Mouse (Mus musculus) brain, embryonic 14.5 days (tissue): ENCODE results near the gene Zscan2.

Experiments
- CTCF ChIP-seq: fragments of 200-500 bp; IDR thresholded peaks from 2 replicates; pipeline ENCODE4 v1.5.1; 2012; ENCODE audit warnings: inconsistent platforms, mild to moderate bottlenecking, moderate library complexity, borderline replicate concordance; ENCODE audit not compliant: insufficient read depth, insufficient read length; ENCODE audit errors: extremely low read depth
- POLR2A ChIP-seq: fragments of 200-500 bp; IDR thresholded peaks from 2 replicates; pipeline ENCODE4 v1.6.1; 2012; ENCODE audit warnings: mild to moderate bottlenecking, inconsistent platforms, borderline replicate concordance; ENCODE audit not compliant: poor library complexity, insufficient read depth, insufficient read length, severe bottlenecking; ENCODE audit errors: extremely low read depth

DNA sequence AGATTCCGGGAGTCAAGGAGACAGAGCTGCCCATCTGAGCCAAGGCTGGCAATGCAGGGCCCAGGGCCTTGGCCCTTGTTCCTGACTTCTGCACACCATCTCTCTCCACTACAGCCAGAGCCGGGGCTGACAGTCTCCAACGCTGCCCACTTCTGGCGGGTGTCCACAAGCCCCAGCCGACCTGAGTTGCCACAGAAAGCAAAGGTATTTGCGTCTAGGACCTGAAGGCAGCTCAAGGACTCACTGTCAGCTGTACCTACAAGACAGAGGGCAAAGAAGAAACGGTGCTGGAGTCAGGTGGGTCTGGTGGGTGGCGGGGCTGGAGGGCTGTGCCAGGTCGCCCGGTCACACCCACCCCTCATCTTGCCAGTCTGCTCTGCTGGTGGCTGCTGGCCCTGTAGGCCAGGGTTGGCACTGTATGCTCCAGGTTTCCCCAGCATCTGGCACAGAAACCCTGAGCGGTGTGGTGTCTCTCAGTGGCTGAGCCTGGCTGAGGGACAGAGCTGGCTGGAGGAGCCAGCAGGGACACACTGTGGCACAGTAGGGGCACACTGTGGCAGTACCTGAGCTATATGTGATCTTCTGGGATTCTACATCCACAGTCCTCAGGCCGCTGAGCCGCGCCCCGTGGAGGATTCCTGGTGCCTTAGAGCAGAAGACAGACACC is 32.5 kb downstream of the Zscan2 start:
- TF ChIP-seq CTCF = no peak
- TF ChIP-seq POLR2A = no peak
